Mouse (Mus musculus): ENCODE measurements around the gene Lmo7. TPM values are rescaled to one million over a fixed set of nuclear protein-coding genes. Genes with fewer than 3 reads are reported as not detected.

Lmo7 gene
- polyA plus RNA-seq, 1 experiment from 2014 or later, result 2.8 TPM

DNA sequence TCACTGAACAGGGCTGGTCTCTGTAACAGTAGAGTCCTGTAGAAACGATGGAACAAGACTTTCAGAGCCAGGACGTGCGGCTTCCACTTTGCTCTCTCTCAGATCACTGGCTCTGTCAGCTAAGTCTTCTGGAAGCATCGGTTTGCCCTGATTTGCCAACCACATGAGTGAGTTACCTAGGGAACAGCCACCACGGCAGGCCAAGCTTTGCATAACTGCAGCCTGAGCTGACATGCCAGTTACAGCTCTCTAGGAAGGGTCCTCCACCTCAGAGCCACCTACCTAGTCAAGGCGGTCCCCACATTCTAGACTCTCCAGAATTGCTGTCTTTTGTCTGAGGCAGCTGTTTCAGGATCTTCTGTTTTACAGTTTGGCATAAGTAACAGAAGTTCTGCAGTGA, 107.4 kb downstream of the Lmo7 start:
- Histone ChIP-seq H3K4me1 (ENCODE audit: insufficient read depth) (no peaks in the 10 kb centered on the region), H3K27me3 (ENCODE audit: insufficient read depth, low read length) (no peaks in the 10 kb centered on the region), H3K36me3 (replicated peaks; ENCODE audit: insufficient read depth, low read length) (no peaks in the 10 kb centered on the region), H3K4me2 (ENCODE audit: low read depth, low read length) (no peak overlapping the region), H3K9me3 (ENCODE audit: low read length) (no peaks in the 10 kb centered on the region), H3K27ac (ENCODE audit: low read depth) (no peak overlapping the region), H3K9ac (replicated peaks) (no peak overlapping the region), H3K4me3 (ENCODE audit: low read depth, low read length) (no peak overlapping the region)
- TF ChIP-seq CTCF (IDR thresholded peaks at IDR 0.05; ENCODE audit: low read depth) (no peak), EP300 (IDR thresholded peaks at IDR 0.05; ENCODE audit: low read depth) (no peak)
- ATAC-seq, result no peak
- DNase-seq, result no peak
- WGBS (ENCODE audit: insufficient replicate concordance), result 81% methylated on average over 6 of the region's 6 CpGs

DNA sequence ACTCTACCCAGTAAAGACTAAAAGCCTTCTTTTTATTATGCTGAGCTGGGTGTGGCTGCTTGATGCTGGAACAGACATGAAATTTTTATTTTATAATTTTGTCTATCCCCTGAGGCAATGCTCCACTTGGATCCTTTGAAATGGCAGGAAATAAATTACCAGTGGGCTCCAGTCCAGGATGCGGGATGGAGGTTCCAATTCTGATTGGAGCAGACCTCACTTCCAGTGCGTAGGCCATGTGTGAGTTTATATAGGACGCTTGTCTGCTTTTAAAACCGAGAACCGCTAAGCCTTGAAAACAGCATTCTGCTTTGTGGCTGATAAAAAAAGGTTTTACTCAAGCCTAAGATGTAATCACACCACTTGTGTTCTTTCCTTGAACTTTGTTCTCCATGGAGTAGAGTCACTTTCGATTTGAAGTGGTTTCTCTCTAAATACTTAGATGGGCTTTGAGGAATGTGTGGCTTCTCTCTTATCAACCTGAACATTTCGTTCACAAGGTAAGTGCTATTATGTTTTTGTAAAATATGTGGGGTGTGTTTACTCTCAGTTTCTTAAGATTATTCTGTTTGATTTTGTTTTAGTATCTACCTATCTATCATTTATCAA, 108.6 kb downstream of the Lmo7 start:
- no peaks in the 10 kb centered on the region for H3K27me3 ChIP-seq (ENCODE audit: insufficient read depth, low read length)
- H3K27ac ChIP-seq (ENCODE audit: low read depth), result no peak overlapping the region
- H3K9me3 ChIP-seq (ENCODE audit: low read length), result no peaks in the 10 kb centered on the region
- no peaks in the 10 kb centered on the region for H3K36me3 ChIP-seq (replicated peaks; ENCODE audit: insufficient read depth, low read length)
- H3K4me1 ChIP-seq (ENCODE audit: insufficient read depth), result peaks cover under 1% of the 10 kb centered on the region; the same call in 1 of the 2 replicates
- ATAC-seq (no peak), DNase-seq (no peak)
- TF ChIP-seq CTCF (IDR thresholded peaks at IDR 0.05; ENCODE audit: low read depth) (no peak), EP300 (IDR thresholded peaks at IDR 0.05; ENCODE audit: low read depth) (no peak)
- 64% methylated on average over 7 of the region's 7 CpGs for WGBS (ENCODE audit: insufficient replicate concordance)
- no peak overlapping the region for H3K4me2 ChIP-seq (ENCODE audit: low read depth, low read length)
- no peak overlapping the region for H3K9ac ChIP-seq (replicated peaks)
- H3K4me3 ChIP-seq (ENCODE audit: low read depth, low read length), result no peak overlapping the region

DNA sequence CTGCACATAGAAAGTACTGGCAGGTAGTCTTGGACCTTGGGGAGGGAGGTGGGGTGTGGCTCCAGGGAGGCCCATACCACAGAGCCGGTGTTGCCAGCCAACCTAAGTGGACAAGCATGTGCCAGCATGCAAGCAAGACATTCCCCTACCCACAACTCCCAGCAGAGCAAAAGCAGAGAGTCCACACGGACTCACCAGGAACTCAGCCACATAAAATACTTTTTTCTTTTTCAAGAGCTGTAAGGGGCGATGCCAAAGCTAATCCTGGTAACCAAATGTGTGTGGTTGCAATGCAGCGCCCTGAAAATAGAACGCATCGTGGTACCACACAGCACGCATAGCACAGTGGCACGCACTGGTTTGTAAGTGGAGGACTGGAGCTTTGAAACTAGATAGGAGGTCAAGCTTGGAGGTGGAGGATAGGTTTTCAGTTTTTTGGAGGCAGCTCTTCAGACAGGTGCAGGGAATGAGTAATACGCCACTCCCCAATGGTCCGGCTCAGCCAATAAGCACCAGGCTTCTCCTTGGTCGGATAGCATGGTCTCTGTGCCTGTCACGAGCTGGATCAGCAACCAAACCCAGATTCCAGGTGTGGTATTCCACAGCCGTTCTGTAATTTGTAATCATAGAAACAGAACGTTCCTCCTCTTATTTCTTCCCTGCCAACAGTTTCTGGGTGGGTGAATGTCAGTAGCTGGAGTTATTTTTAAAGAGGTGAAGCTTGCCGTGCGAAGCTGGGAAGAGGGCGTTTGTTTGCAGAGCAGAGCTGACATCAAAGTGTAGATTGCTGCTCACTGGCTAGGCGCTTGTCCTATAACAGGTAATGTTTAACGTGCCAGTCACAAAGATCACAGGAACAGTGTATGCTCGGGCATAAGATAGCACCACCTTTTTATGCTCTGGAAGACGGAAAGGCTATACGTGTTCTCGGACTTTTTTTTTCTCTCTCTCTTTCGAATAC, 110.3 kb downstream of the Lmo7 start:
- DNase-seq (peak; percentile 39), ATAC-seq (peak; percentile 95)
- Histone ChIP-seq H3K4me1 (ENCODE audit: insufficient read depth) (peaks cover 5% of the 10 kb centered on the region; the same call in 1 of the 2 replicates), H3K4me2 (ENCODE audit: low read depth, low read length) (peak overlapping the region; percentile 49), H3K9me3 (ENCODE audit: low read length) (no peaks in the 10 kb centered on the region), H3K27me3 (ENCODE audit: insufficient read depth, low read length) (no peaks in the 10 kb centered on the region), H3K4me3 (ENCODE audit: low read depth, low read length) (peak overlapping the region; percentile 40), H3K27ac (ENCODE audit: low read depth) (peak overlapping the region; percentile 63), H3K36me3 (replicated peaks; ENCODE audit: insufficient read depth, low read length) (no peaks in the 10 kb centered on the region), H3K9ac (replicated peaks) (0 out of 2 replicates have a peak overlapping the region, but pooled peaks have one; percentile 26)
- 61% methylated on average over 24 of the region's 24 CpGs for WGBS (ENCODE audit: insufficient replicate concordance)
- no peak for TF ChIP-seq CTCF (IDR thresholded peaks at IDR 0.05; ENCODE audit: low read depth)
- TF ChIP-seq EP300 (IDR thresholded peaks at IDR 0.05; ENCODE audit: low read depth), result 0 out of 2 replicates have a peak, but pooled peaks have one; percentile 9

DNA sequence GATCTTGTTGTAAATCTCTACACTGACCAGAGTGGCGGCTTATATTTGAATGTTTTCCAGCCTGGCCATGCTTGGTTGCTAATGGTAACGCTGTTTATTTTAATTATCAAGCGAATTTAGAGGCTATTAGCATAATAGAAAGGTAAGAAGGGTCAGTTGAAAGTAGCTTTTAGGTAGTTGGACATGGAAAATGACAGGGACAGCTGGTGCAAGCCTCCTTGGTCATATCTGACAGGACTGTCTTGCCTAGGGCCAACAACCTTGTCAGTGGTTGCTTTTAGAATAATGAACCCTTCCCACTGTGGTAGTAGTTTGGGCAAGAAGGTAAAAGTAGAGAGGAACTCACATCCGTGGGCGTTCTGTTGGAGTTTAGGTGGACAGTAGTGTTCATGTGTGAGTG, 111.5 kb downstream of the Lmo7 start:
- Histone ChIP-seq H3K27me3 (ENCODE audit: insufficient read depth, low read length) (no peaks in the 10 kb centered on the region), H3K9me3 (ENCODE audit: low read length) (no peaks in the 10 kb centered on the region), H3K27ac (ENCODE audit: low read depth) (no peak overlapping the region; the same call in 1 of the 2 replicates), H3K4me3 (ENCODE audit: low read depth, low read length) (peak overlapping the region; percentile 24), H3K4me2 (ENCODE audit: low read depth, low read length) (peak overlapping the region; percentile 64), H3K4me1 (ENCODE audit: insufficient read depth) (peaks cover 5% of the 10 kb centered on the region; the same call in 1 of the 2 replicates), H3K36me3 (replicated peaks; ENCODE audit: insufficient read depth, low read length) (no peaks in the 10 kb centered on the region), H3K9ac (replicated peaks) (no peak overlapping the region)
- ATAC-seq (no peak), DNase-seq (no peak)
- TF ChIP-seq EP300 (IDR thresholded peaks at IDR 0.05; ENCODE audit: low read depth) (no peak), CTCF (IDR thresholded peaks at IDR 0.05; ENCODE audit: low read depth) (no peak)
- 55% methylated on average over 5 of the region's 5 CpGs for WGBS (ENCODE audit: insufficient replicate concordance)

DNA sequence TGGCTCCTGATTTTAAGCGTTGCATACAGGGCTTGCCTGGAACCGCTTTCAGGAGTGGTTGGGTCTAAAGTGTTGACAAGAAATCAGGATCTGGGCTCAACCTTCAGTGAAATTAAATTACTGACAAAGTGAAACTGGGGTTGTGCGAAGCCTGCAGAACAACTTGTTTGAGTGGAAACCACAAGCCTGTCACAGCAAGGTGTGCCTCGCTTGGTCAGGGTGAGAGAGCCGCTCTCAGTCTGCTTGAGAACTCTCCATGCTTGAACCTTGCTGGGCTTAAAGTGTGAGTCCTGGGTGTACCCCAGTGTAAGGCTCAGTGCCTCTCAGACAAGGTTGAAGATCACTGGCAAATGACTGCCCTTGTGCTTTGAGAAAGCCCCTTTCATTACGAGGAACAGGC, 112.8 kb downstream of the Lmo7 start:
- H3K9me3 ChIP-seq (ENCODE audit: low read length), result no peaks in the 10 kb centered on the region
- peak overlapping the region; percentile 36; the same call in 1 of the 2 replicates for H3K27ac ChIP-seq (ENCODE audit: low read depth)
- no peaks in the 10 kb centered on the region for H3K36me3 ChIP-seq (replicated peaks; ENCODE audit: insufficient read depth, low read length)
- H3K4me2 ChIP-seq (ENCODE audit: low read depth, low read length), result peak overlapping the region; percentile 64
- ATAC-seq (no peak), DNase-seq (no peak)
- 46% methylated on average over 6 of the region's 6 CpGs for WGBS (ENCODE audit: insufficient replicate concordance)
- H3K4me1 ChIP-seq (ENCODE audit: insufficient read depth), result peaks cover 5% of the 10 kb centered on the region; the same call in 1 of the 2 replicates
- H3K4me3 ChIP-seq (ENCODE audit: low read depth, low read length), result peak overlapping the region; percentile 19
- H3K27me3 ChIP-seq (ENCODE audit: insufficient read depth, low read length), result no peaks in the 10 kb centered on the region
- TF ChIP-seq CTCF (IDR thresholded peaks at IDR 0.05; ENCODE audit: low read depth), result no peak
- no peak for TF ChIP-seq EP300 (IDR thresholded peaks at IDR 0.05; ENCODE audit: low read depth)
- 0 out of 2 replicates have a peak overlapping the region, but pooled peaks have one; percentile 8 for H3K9ac ChIP-seq (replicated peaks)

DNA sequence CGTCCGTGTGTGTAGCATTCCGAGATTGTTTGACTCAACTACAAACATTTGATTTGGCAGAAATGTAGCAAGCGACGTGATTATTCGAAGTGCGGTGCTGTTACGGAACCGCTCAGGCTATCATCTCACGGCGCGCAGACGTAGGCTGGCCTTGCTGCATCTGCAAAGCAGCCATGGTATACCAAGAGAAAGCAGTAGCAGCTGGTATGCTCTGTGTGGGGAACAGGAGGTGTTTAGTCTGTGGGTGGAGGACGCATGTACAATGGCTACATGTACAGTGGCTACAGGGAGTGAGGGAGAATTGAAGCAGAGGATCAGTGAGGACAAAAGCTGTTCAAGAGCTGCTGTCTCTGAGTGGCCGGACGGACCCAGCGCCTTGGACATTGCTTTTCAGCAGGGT, 113.7 kb downstream of the Lmo7 start:
- no peaks in the 10 kb centered on the region for H3K36me3 ChIP-seq (replicated peaks; ENCODE audit: insufficient read depth, low read length)
- H3K9ac ChIP-seq (replicated peaks), result no peak overlapping the region
- peaks cover 5% of the 10 kb centered on the region; the same call in 1 of the 2 replicates for H3K4me1 ChIP-seq (ENCODE audit: insufficient read depth)
- H3K4me3 ChIP-seq (ENCODE audit: low read depth, low read length), result no peak overlapping the region
- no peak overlapping the region for H3K27ac ChIP-seq (ENCODE audit: low read depth)
- no peak for ATAC-seq
- H3K4me2 ChIP-seq (ENCODE audit: low read depth, low read length), result peak overlapping the region; percentile 64; the same call in 1 of the 2 replicates
- DNase-seq, result no peak
- WGBS (ENCODE audit: insufficient replicate concordance), result 84% methylated on average over 17 of the region's 17 CpGs
- H3K9me3 ChIP-seq (ENCODE audit: low read length), result no peaks in the 10 kb centered on the region
- no peak for TF ChIP-seq CTCF (IDR thresholded peaks at IDR 0.05; ENCODE audit: low read depth)
- no peak for TF ChIP-seq EP300 (IDR thresholded peaks at IDR 0.05; ENCODE audit: low read depth)
- no peaks in the 10 kb centered on the region for H3K27me3 ChIP-seq (ENCODE audit: insufficient read depth, low read length)
